Mouse (Mus musculus) embryonic fibroblast, embryonic 13.5 days (primary cell): ENCODE results near the gene Ptprj. TPM values are rescaled to one million over a fixed set of nuclear protein-coding genes. Genes with fewer than 3 reads are reported as not detected.

ENCODE experiments used
- H3K27ac ChIP-seq: 2 replicates; pipeline ENCODE4 v1.5.1; 2012; ENCODE audit warnings: low read length, control low read depth, inconsistent platforms; ENCODE audit not compliant: insufficient read depth
- H3K4me1 ChIP-seq: 2 replicates; pipeline ENCODE4 v1.6.1; 2011; ENCODE audit warnings: low read length; ENCODE audit not compliant: control insufficient read depth, insufficient read depth
- H3K4me3 ChIP-seq: 2 replicates; pipeline ENCODE4 v1.5.1; 2011; ENCODE audit warnings: mild to moderate bottlenecking, control low read depth, low read length; ENCODE audit not compliant: insufficient read depth
- CTCF ChIP-seq: IDR thresholded peaks from 2 replicates; pipeline ENCODE4 v1.5.1; 2011; ENCODE audit warnings: mild to moderate bottlenecking, control low read depth, low read length, moderate library complexity, borderline replicate concordance; ENCODE audit not compliant: insufficient read depth
- POLR2A ChIP-seq: IDR thresholded peaks from 2 replicates; pipeline ENCODE4 v1.6.1; 2011; ENCODE audit warnings: low read depth, mild to moderate bottlenecking, control low read depth, low read length, moderate library complexity
- polyA plus RNA-seq: library from polyadenylated mRNA; stranded (reverse); fragments of >200 nt; gene quantifications from 2 replicates; pipeline ENCODE4 v1.2.4, GENCODE M21; 2011; ENCODE audit warnings: low read depth; ENCODE audit not compliant: missing spikeins, insufficient read length

The Ptprj gene
- polyA plus RNA-seq, 1 experiment = 8.0 TPM

DNA sequence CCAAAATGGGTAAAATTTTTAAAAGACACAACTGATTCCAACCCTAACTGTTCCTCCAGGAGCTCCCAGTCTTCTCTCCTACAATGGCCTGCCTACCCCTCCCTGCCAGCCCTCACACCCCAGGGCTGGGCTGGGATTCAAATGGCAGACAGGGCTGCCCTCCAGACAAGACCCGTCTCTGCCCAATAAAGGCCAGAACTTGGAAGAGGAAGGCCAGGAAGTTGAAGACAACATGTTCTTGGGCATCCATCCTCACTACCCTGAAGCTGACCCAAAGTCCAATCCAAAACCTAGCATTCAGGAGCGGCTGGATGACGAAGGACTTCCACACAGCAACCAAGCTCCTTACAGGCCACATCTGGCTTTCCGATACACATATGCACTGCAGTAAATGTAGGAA lies 90.6 kb downstream of the Ptprj start:
- Histone ChIP-seq H3K27ac (peak overlapping the region; percentile 4; the same call in 1 of the 2 replicates), H3K4me1 (peaks cover 8% of the 10 kb centered on the region), H3K4me3 (no peak overlapping the region)
- TF ChIP-seq POLR2A (no peak), CTCF (no peak)

DNA sequence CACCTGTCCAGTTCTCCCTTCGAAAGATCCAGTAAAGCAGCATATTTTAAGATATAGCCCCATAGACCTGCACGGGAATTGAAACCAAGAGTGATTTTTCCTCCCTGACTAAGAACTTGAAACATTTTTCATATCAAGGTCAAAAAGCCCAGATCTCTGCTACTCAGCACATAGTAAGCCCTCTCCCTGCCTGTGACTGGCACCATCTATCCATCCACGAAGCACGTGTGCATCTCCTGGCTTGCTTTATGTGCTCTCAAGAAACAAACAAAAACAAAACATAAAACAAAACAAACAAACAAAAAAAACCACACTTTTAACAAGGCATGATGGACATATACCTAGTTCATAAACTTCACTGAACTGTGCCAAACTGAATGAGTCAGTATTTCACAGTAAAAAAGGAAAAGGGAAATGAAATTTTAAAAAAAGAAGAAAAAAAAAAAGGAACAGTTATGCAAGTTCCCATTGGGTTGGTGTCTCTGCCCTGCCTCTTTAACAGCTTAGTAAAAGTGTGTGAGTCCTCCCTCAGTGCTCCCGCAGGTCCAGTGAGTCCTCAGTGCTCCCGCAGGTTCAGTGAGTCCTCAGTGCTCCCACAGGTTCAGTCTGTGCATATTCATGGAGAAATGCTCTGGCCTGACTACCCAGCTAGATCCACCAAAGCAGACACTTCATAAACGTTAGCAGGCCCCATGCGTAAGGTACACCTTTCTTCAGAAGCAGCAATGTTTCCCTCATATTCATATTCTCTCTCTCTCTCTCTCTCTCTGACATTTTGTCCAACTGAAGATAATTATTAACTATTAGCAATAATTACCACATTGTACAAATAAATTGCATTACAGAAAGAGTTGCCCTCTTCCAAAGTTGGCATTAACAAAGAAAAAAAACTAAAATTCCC lies 91.5 kb downstream of the Ptprj start:
- Histone ChIP-seq H3K4me1 (peaks cover 8% of the 10 kb centered on the region), H3K4me3 (no peak overlapping the region), H3K27ac (no peak overlapping the region)
- no peak for TF ChIP-seq POLR2A
- no peak for TF ChIP-seq CTCF

DNA sequence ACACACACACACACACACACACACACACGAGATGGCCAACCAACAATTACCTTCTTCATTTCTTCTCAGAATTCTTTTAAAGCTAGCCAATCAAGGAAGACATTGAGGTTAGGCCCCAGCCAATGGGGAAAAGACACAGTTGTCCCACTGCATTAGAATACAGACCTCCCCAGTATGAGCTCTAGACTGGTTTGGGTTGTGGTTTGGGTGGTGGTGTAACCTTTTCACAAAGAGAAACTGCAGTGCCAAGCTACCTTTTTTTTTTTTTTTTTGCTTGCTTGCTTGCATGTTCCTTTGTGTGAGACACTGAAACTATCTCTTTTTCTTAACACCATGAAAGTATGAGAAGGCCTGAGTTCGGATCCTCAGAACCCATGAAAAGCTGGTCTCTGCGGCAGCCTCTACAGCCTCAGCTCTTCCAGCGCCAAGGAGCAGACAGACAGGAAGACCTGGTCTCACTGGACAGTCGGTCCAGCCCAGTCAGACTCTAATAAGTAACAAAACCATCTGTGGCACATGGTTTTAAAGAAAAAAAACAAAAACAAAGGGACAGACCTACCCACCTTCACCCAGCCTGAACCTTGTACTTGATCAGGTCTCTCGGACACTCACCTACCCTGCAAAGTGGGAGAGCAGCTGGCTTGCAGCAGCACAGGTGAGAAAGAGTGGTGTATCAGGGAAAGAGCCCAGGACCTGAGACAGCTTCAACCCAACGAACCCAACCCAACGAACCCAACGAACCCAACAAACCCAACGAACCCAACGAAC lies 92.8 kb downstream of the Ptprj start:
- no peak for TF ChIP-seq POLR2A
- no peak for TF ChIP-seq CTCF
- H3K4me3 ChIP-seq = no peak overlapping the region
- H3K4me1 ChIP-seq = peaks cover 8% of the 10 kb centered on the region
- no peak overlapping the region for H3K27ac ChIP-seq

DNA sequence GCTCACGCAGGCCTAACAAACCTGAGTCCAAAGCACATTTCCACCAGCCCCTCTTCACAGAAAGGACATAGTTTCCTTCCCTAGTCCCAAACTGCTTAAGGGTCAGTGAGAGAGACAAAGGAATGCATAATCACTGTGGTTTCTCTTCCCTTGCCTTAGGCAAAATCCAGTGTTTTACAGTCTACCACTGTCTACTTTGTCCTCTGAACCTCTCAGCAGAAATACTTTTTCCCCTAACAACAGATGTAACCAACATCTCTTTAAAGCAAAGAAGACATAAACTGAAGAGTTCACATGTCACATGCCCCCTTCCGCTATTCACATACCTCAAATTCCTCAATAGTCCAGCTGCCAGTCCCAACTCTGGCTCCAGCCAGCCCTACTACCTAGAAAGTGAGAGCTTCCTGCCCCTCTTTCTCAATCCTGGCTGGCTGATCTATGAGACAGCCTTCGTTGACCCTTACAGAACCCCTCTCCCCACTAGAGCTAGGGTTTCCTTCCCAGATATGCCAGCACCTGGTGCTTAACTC lies 94.2 kb downstream of the Ptprj start:
- Histone ChIP-seq H3K4me3 (no peak overlapping the region), H3K27ac (peak overlapping the region; percentile 27; the same call in 1 of the 2 replicates), H3K4me1 (peaks cover 8% of the 10 kb centered on the region)
- TF ChIP-seq CTCF = no peak
- no peak for TF ChIP-seq POLR2A

DNA sequence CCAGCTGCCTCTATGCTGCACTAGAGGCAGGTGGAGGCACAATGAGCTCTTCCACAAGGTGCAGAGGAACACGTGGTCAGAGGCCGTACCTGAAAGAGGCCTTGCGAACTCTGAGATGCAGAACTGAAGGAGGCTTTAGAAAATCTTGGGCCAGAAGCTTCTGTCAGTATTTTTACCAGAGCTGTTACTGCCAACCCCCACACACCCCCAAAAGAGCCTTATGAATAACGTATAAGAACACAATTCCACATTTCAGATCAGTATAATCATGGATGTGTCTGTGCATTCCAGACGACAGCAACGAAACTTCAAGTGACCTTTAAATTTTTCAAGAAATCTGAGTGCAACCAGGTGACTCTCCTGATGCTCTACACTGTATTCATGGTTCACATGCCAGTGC lies 98.9 kb downstream of the Ptprj start:
- peaks cover 4% of the 10 kb centered on the region; the same call in 1 of the 2 replicates for H3K4me1 ChIP-seq
- TF ChIP-seq CTCF (no peak), POLR2A (no peak)
- H3K4me3 ChIP-seq = no peak overlapping the region
- no peak overlapping the region for H3K27ac ChIP-seq

DNA sequence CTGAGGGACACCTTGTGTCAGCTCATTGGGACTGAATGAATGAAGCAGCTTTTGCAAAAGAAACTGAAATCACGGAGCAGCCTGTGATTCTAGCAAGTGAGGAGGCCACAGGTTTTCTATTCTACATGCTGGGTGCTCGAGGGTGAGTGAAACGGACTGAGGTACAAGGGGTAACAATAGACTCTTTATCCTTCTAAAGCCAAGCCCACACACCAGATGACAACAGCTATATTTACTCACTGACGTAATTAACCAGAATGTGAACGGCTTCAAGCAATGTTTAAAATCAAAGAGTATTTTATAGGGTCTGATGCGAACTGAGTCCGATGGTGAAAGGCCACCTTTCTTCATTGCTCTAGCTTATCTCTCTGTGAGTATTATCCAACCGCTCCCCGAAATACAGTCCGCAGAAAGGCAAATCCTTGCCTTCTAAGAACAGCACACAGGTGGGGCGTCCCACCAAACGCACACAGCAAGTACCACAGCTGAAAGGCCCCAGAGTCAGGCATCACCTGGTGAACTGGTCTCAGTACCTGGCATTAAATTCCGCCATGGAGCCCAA lies 99.6 kb downstream of the Ptprj start:
- no peak overlapping the region for H3K27ac ChIP-seq
- no peaks in the 10 kb centered on the region; the same call in 1 of the 2 replicates for H3K4me1 ChIP-seq
- TF ChIP-seq CTCF = no peak
- TF ChIP-seq POLR2A = no peak
- no peak overlapping the region for H3K4me3 ChIP-seq

DNA sequence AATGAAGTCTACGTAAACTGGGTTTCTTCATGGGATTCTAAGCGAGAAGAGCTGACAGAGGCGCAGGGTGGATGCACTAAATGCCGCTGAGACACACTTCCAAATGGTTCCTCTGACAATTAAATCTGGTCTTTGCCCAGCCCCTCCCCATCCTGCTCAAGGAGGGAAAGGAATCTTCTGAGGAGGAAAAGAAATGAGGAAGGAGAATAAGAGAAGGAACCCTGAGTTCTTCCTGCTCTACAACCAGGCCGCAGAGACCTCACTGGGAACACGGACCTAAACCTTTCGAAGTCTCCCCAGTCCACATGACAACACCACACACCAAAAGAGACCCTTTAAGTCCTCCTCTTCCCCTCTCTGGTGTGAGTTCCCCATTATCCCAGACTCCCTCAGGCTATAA lies 101.9 kb downstream of the Ptprj start:
- no peak overlapping the region for H3K27ac ChIP-seq
- H3K4me3 ChIP-seq = no peak overlapping the region
- TF ChIP-seq CTCF = no peak
- no peak for TF ChIP-seq POLR2A
- H3K4me1 ChIP-seq = no peaks in the 10 kb centered on the region

DNA sequence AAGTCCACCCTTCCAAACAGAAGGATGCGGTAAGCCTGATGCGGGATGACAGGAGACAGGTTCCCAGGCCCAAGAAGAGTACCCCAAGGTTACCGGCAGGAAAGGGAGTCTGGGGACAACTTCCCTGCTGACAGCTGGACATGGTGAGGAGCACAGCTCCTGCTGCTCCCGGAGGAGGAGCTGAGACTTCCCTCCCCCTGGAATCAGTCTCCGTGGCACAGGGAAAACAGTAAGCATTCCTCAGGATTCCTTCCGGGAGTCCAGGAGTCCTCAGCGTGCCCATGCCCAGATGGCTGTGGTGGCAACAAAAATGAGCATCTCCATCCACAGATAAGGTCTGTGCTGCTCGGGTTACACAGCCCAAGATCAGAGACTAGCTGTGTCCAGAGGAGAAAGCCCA lies 102.8 kb downstream of the Ptprj start:
- Histone ChIP-seq H3K4me1 (no peaks in the 10 kb centered on the region), H3K27ac (no peak overlapping the region), H3K4me3 (no peak overlapping the region)
- TF ChIP-seq POLR2A (no peak), CTCF (no peak)

DNA sequence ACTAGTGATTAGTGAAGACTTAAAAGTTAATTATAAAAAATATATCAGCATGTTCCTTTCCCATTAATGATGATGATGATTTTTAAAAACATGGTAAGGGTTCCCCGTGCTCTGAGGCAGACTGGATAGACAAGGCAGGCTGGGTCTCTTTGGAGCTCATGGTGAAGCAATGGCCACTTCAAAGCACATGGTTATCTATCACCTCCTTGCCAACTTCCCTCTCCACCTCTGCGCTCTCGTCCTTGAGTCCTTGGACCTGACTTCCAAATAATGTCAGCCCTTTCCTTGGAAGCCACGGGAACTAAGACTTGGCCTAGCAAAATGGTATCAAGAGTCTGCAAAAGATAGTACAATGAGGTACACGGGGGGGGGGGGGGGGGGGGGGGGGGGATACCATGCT lies 103.7 kb downstream of the Ptprj start:
- TF ChIP-seq CTCF (no peak), POLR2A (no peak)
- no peak overlapping the region for H3K4me3 ChIP-seq
- no peak overlapping the region for H3K27ac ChIP-seq
- no peaks in the 10 kb centered on the region for H3K4me1 ChIP-seq

DNA sequence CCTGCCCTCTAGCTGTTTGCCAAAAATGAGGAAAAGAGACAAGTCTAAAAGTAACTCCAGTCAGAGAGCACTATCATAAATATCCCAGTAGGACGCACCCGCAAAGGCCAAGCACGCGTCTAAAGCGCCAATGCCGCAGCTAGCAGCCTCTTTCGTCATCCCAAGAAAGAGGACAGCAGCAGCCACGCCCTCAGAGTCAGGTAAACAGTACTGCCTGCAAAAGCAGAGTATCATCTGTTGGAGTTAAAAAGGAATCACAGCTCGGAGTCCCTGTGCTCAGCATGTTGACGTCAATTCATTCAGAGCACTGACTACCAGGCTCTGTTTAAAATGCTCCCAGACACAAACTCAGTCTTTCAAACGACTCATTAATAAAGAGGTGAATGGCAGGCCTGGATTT lies 104.1 kb downstream of the Ptprj start:
- TF ChIP-seq POLR2A (no peak), CTCF (no peak)
- no peak overlapping the region for H3K4me3 ChIP-seq
- H3K27ac ChIP-seq = no peak overlapping the region
- no peaks in the 10 kb centered on the region for H3K4me1 ChIP-seq
